Mouse (Mus musculus) liver, embryonic 14.5 days (tissue): Measurements from ENCODE around the gene Stk33.

Source experiments
- CTCF ChIP-seq: IDR thresholded peaks from 2 replicates; pipeline ENCODE4 v1.5.1; 2016; ENCODE audit warnings: antibody characterized with exemption, low read depth, control low read depth
- EP300 ChIP-seq: IDR thresholded peaks from 2 replicates; pipeline ENCODE4 v1.6.1; 2016; ENCODE audit warnings: antibody characterized with exemption, low read depth

GRCm38 (mm10) chr7:109399299-109399698 is 39.6 kb downstream of the Stk33 start:
- TF ChIP-seq CTCF (no peak), EP300 (no peak)
